Mouse (Mus musculus): ENCODE measurements around the gene Nkx2-5. TPM values are rescaled to one million over a fixed set of nuclear protein-coding genes. Genes with fewer than 3 reads are reported as not detected.

Nkx2-5 gene
- polyA plus RNA-seq, 1 experiment: 1.4 TPM

- no peaks in the 10 kb centered on the region for H3K79me2 ChIP-seq (ENCODE audit: control insufficient read depth, insufficient read depth)
- no peak overlapping the region for H3K4me3 ChIP-seq
- no peak overlapping the region for H3ac ChIP-seq (ENCODE audit: control insufficient read depth, insufficient read length)
- H3K4me2 ChIP-seq (ENCODE audit: low read depth): no peak overlapping the region
- H3K27me3 ChIP-seq (ENCODE audit: control insufficient read depth, insufficient read depth, insufficient read length): peaks cover 88% of the 10 kb centered on the region
- TF ChIP-seq CEBPB (IDR thresholded peaks at IDR 0.05; ENCODE audit: insufficient read depth, poor library complexity, severe bottlenecking) (no peak), USF1 (IDR thresholded peaks at IDR 0.05; ENCODE audit: low read depth) (no peak), MAX (IDR thresholded peaks at IDR 0.05; ENCODE audit: low read depth) (no peak), POLR2A (IDR thresholded peaks at IDR 0.05; ENCODE audit: insufficient read length, low read depth) (no peak), SRF (IDR thresholded peaks at IDR 0.05; ENCODE audit: control insufficient read depth, insufficient read length, low read depth) (no peak), TCF12 (IDR thresholded peaks at IDR 0.05; ENCODE audit: insufficient read depth, poor library complexity, severe bottlenecking) (no peak), REST (IDR thresholded peaks at IDR 0.05; ENCODE audit: insufficient read depth, insufficient read length) (no peak), POLR2AphosphoS2 (IDR thresholded peaks at IDR 0.05; ENCODE audit: insufficient read length, low read depth) (no peak), E2F4 (IDR thresholded peaks at IDR 0.05; ENCODE audit: insufficient read depth) (no peak), MYOG (IDR thresholded peaks at IDR 0.05; ENCODE audit: control insufficient read depth in 1 of 3, insufficient read depth in 1 of 3, insufficient read length in 2 of 3, low read depth in 2 of 3) (no peak), MYOD1 (IDR thresholded peaks at IDR 0.05; ENCODE audit: control insufficient read depth in 1 of 3, insufficient read length in 2 of 3, low read depth in 2 of 3) (no peak), TCF3 (IDR thresholded peaks at IDR 0.05; ENCODE audit: insufficient read length, low read depth) (no peak)
- H3K36me3 ChIP-seq (ENCODE audit: control insufficient read depth, insufficient read depth): no peaks in the 10 kb centered on the region
Observed at GRCm38 (mm10) chr17:26840922-26841731, 3.7 kb downstream of the Nkx2-5 start.

- TF ChIP-seq E2F4 (IDR thresholded peaks at IDR 0.05; ENCODE audit: insufficient read depth) (no peak), MAX (IDR thresholded peaks at IDR 0.05; ENCODE audit: low read depth) (no peak), CEBPB (IDR thresholded peaks at IDR 0.05; ENCODE audit: insufficient read depth, poor library complexity, severe bottlenecking) (no peak), REST (IDR thresholded peaks at IDR 0.05; ENCODE audit: insufficient read depth, insufficient read length) (no peak), SRF (IDR thresholded peaks at IDR 0.05; ENCODE audit: control insufficient read depth, insufficient read length, low read depth) (no peak), POLR2A (IDR thresholded peaks at IDR 0.05; ENCODE audit: insufficient read length, low read depth) (no peak)
- H3K27me3 ChIP-seq (ENCODE audit: control insufficient read depth, insufficient read depth, insufficient read length): peaks cover 85% of the 10 kb centered on the region
- H3K79me2 ChIP-seq (ENCODE audit: control insufficient read depth, insufficient read depth): no peaks in the 10 kb centered on the region
- no peaks in the 10 kb centered on the region for H3K36me3 ChIP-seq (ENCODE audit: control insufficient read depth, insufficient read depth)
- no peak overlapping the region for H3K4me3 ChIP-seq
- no peak overlapping the region for H3ac ChIP-seq (ENCODE audit: control insufficient read depth, insufficient read length)
- H3K4me2 ChIP-seq (ENCODE audit: low read depth): peak overlapping the region; percentile 6
Observed at GRCm38 (mm10) chr17:26840439-26840780, 4.4 kb downstream of the Nkx2-5 start.

- TF ChIP-seq TCF3 (IDR thresholded peaks at IDR 0.05; ENCODE audit: insufficient read length, low read depth) (no peak), MAX (IDR thresholded peaks at IDR 0.05; ENCODE audit: low read depth) (no peak), REST (IDR thresholded peaks at IDR 0.05; ENCODE audit: insufficient read depth, insufficient read length) (no peak), MYOD1 (IDR thresholded peaks at IDR 0.05; ENCODE audit: control insufficient read depth in 1 of 3, insufficient read length in 2 of 3, low read depth in 2 of 3) (no peak), TCF12 (IDR thresholded peaks at IDR 0.05; ENCODE audit: insufficient read depth, poor library complexity, severe bottlenecking) (no peak), MYOG (IDR thresholded peaks at IDR 0.05; ENCODE audit: control insufficient read depth in 1 of 3, insufficient read depth in 1 of 3, insufficient read length in 2 of 3, low read depth in 2 of 3) (no peak), SRF (IDR thresholded peaks at IDR 0.05; ENCODE audit: control insufficient read depth, insufficient read length, low read depth) (no peak), POLR2AphosphoS2 (IDR thresholded peaks at IDR 0.05; ENCODE audit: insufficient read length, low read depth) (no peak)
Observed at GRCm38 (mm10) chr17:26839718-26840438, 4.9 kb downstream of the Nkx2-5 start.

GRCm38 (mm10) chr17:26838911-26839717 lies 5.7 kb downstream of the Nkx2-5 start:
- TF ChIP-seq USF1 (IDR thresholded peaks at IDR 0.05; ENCODE audit: low read depth) (no peak), SRF (IDR thresholded peaks at IDR 0.05; ENCODE audit: control insufficient read depth, insufficient read length, low read depth) (no peak), MAX (IDR thresholded peaks at IDR 0.05; ENCODE audit: low read depth) (no peak), CEBPB (IDR thresholded peaks at IDR 0.05; ENCODE audit: insufficient read depth, poor library complexity, severe bottlenecking) (no peak), E2F4 (IDR thresholded peaks at IDR 0.05; ENCODE audit: insufficient read depth) (no peak)
- H3K4me3 ChIP-seq: no peak overlapping the region
- no peak overlapping the region for H3ac ChIP-seq (ENCODE audit: control insufficient read depth, insufficient read length)
- H3K79me2 ChIP-seq (ENCODE audit: control insufficient read depth, insufficient read depth): no peaks in the 10 kb centered on the region
- H3K36me3 ChIP-seq (ENCODE audit: control insufficient read depth, insufficient read depth): no peaks in the 10 kb centered on the region
- peaks cover 78% of the 10 kb centered on the region for H3K27me3 ChIP-seq (ENCODE audit: control insufficient read depth, insufficient read depth, insufficient read length)
- no peak overlapping the region for H3K4me2 ChIP-seq (ENCODE audit: low read depth)

More at GRCm38 (mm10) chr17:26839718-26840438, 4.9 kb downstream of the Nkx2-5 start:
- Histone ChIP-seq H3ac (ENCODE audit: control insufficient read depth, insufficient read length) (no peak overlapping the region), H3K36me3 (ENCODE audit: control insufficient read depth, insufficient read depth) (no peaks in the 10 kb centered on the region), H3K27me3 (ENCODE audit: control insufficient read depth, insufficient read depth, insufficient read length) (peaks cover 80% of the 10 kb centered on the region), H3K79me2 (ENCODE audit: control insufficient read depth, insufficient read depth) (no peaks in the 10 kb centered on the region), H3K4me2 (ENCODE audit: low read depth) (peak overlapping the region; percentile 6), H3K4me3 (no peak overlapping the region)

Measured in myocyte (in vitro differentiated cells).